Mouse (Mus musculus): ENCODE data around the gene Abi1. TPM values are rescaled to one million over a fixed set of nuclear protein-coding genes. Genes with fewer than 3 reads are reported as not detected.
"Not testable (repeated sequence)": the region's sequence is repeated elsewhere in the genome, so short reads cannot be mapped to it uniquely, and the experiment has no call there.

Abi1 gene
- polyA plus RNA-seq (2012; rRNA removed): 92.9 and 93.3 TPM in 2 replicates

DNA sequence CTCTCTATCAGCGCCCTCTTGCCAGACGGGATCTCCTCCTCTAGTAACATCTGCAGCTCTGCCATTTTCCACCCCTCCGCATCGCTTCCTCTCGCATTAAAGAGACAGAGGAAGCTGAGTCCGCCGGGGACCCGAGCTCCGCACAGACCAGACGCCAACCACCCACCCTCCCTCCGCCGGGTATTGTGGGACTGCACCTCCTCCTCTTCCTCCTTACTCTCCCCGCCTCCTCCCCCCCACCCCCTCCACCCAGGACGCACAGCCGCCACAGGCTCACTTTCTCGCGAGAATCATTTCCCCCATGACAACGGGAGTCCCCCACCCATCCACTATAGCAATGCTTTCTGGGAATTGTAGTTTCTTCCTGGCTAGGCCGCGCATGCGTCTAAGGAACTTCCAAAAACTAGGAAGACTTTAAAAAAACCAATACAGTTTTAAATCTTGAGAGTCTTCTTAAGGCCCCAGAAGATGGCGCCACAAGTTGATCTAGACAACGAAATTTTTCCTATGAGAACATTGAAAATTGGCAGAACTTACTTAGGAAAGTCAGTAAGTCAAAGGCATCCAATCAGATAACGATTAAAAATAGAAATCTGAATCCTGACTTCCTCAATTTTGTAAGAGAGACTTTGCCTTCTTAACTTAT, at the start of gene Abi1:
Gene Abi1 (minus strand): TSS at position 241 of the 646 bp plus-strand sequence.
- peak; percentile 86 for DNase-seq (ENCODE audit: low read depth)

DNA sequence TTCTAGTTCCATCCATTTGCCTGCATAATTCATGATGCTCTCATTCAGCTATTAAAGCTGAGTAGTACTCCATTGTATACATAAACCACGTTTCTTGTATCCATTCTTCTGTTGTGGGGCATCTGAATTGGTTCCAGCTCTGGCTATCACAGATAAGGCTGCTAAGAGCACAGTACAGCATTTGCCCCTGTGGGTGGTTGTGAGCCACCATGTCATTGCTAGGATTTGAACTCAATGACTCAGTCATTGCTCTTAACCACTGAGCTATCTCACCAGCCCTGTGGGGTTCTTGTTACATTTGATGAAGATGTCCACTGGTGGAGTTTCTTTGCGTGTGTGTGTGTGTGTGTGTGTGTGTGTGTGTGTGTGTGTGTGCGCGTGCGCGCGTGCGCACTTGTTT, 44.5 kb upstream of the Abi1 start:
- DNase-seq (ENCODE audit: low read depth): no peak

DNA sequence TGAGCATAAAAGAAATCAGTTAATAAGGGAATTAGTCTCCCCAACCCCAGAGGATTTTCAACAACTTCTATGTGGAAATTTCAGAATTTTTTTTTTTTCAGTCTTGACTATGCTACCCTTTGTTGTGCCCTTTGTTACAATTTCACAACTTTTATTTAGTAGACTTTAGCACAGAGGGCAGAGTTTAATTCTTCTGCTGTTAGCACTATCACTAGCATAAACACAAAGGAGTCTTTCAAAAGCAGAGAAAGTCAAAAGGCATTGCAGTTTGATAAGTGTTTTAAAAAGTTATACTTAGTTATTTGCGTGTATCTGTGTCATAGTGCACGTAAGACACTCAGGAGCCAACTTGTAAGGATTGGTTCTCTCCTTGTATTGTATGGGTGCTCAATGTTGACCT, 38.5 kb upstream of the Abi1 start:
- DNase-seq (ENCODE audit: low read depth): peak; percentile 23

DNA sequence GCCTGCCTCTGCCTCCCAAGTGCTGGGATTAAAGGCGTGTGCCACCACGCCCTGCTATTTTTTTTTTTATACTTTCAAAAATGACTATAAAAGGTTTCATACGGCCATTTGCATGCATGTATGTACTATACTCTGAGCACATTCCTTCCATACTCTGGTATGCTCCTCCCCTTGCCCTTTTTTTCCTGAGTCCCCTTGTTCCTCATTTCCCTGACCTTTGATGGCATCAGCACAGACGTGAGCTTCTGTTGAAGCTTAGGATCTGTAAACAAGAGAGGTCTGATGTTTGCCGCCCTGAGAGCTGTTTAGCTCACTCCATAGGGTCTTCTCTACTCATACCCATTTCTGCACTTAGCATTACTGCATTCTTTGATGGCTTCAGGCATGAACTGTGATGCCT, 37.7 kb upstream of the Abi1 start:
- no peak for DNase-seq (ENCODE audit: low read depth)

DNA sequence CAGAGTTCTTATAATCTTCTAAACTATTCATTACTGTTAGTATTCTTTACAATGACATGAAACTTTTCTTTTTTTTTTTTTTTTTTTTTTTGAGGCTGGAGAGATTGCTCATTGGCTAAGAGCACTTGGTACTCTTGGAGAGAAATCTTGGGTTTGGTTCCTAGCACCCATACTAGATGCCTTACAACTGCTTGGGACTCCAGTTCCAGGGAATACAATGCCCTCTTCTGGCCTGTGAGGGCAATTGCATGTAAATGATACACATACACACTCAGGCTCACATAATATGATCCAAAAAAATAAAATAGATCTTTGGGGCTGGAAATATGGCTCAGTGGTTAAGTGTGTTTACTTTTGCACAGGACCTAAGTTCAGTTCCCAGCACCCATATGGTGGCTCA, 36.7 kb upstream of the Abi1 start:
- DNase-seq (ENCODE audit: low read depth): no peak

DNA sequence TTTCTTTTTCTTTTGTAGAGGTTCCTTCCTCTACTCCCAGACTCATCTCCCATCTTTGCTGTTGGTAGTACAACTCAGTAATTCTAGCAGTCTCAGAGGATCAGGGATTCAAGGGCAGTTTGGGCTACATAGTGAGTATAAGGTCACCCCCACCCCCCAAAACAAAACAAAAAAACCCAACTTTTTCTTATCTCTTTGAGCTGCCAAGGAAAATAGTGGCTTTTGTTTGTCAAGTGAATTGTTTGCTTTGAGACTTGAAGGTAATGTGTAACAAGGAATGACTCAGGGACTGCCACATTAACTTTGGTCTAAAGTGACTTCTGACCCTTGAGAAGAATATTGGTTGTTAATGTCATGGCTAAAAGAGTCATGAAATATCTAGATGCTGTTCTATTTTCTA, 35.8 kb upstream of the Abi1 start:
- no peak for DNase-seq (ENCODE audit: low read depth)

DNA sequence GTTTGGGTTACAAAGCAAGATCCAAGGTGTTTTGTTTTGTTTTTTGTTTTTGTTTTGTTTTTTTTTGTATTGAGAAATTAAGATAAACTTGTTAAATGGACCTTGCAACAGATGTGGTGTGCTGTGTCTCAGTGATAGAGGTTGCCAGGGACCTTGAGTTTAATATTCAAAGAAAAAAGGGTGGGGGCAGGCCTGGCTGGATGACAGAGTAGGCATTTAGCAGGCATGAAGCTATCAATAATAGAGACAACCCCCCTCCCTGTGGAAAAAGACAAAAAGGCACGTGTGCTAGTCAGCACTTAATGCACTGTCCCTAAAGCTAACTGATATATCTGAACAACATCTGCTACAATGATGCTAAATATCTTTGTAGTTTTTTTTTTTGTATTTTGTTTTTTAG, 31.4 kb upstream of the Abi1 start:
- no peak for DNase-seq (ENCODE audit: low read depth)

DNA sequence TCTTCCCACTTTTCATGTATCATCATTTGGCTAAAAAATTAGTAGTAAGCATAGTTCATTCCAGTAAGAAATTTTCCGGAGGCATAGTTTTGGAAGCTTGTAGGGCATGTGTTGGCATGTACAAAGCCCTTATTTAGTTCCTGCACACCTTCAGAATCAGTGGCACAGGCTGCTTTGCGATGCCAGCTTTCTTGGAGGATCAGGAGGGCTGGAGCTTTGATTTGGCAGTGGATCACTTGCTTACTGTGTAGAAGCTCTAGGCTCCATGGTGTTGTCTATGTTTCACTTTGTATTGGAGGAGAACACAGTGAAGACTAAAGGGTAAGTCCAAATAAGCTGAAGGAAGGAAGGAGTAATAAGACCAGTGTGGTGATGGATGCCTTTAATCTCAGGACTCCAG, 30.4 kb upstream of the Abi1 start:
- DNase-seq (ENCODE audit: low read depth): peak; percentile 40

DNA sequence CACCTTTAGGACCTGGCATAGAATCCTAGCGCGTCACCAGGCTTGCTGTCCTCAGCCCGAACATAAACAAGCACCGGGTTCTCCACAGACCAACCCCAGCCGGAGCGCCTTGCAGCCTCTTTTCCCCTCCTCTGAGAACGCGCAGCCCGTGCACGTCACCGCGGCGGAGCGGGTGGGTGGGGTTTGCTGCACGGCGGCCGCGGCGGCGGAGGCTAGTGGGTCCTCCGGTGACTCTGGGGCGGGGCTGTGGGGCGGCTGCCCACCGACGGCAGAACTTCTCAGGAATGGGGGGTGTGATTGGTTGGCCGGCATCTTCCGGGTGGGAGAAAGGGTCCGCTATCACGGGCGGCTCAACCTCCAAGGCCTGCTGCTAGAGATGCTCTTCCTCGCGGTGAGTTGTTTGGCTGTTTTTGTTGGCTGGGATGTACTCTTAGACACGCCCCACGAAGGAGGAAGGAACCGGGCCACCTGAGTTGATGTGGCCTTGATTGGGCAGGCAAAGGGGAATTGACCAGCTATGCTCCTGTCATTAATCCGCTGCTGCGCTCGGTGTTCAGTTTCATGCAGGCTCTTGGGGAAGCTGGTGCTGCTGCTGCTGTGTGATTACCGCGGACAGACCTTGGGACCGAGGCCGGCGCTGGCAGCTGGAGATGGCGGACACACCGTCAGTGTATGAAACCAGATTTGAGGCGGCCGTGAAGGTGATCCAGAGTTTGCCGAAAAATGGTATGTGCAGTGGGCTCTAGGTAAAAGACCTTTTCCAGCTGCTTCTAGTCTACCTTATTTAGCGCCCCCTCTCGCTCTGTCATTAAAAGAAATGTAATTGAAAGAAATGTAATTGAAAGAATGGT, 29.1 kb upstream of the Abi1 start:
- peak; percentile 61 for DNase-seq (ENCODE audit: low read depth)

DNA sequence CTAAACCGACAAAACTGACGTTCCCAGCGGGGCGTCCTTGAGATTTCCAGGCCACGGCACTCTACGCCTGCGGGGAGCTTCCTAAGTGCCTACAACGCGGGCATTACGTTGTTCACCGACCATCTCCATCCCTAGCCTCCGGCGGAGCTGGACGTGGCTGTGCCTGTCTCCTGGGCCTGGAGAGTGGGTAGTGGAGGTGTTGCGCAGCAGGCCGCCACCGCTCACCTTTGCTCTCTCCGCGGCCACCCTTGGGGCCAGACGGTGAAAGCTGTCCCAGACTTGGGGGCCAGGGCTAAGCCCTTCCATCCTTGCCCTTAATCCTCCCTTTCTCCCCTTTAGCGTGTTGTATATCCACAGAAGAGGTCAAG, 28.3 kb upstream of the Abi1 start:
- DNase-seq (ENCODE audit: low read depth): peak; percentile 27

DNA sequence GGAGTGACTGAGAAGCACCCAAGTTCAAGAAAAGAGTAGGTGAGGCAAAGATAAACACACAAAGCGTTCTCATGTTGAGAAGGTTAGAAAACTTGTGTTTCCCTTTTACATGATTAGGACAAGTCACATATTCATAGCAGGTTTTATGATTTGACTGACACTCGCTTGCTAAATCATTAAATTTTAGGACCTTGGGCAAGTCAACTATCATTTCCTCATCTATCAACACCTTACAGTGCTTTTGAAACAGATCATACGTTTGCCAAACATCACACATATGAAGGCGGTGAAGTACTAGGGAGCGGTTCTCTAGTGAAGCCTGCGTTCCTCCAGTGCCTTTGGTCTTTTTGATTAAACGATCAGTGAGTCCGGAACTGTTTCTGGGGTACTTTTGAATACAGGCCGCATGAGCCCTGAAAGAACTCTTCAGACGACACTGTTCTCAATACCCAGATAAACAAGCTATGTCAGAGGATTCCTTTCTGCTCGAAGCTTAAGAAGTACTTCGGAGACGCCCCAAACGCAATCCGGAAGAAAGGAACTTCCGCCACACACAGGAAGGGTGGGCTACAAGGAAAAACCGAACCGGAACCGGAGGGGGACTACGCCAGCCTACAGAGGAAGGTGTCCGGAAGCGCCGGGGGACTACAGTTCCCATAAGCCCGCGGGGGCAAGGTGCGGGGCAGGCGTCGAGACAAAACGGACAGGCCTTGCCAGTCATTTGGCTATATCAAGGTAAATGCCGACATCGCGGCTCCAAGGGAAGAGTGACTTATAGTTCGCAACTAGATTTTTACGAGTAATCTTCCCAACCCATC, 27.7 kb upstream of the Abi1 start, which contains the start of gene Acbd5:
Gene Acbd5 (plus strand): TSS at position 616 of the 818 bp plus-strand sequence.
- DNase-seq (ENCODE audit: low read depth): peak; percentile 83

DNA sequence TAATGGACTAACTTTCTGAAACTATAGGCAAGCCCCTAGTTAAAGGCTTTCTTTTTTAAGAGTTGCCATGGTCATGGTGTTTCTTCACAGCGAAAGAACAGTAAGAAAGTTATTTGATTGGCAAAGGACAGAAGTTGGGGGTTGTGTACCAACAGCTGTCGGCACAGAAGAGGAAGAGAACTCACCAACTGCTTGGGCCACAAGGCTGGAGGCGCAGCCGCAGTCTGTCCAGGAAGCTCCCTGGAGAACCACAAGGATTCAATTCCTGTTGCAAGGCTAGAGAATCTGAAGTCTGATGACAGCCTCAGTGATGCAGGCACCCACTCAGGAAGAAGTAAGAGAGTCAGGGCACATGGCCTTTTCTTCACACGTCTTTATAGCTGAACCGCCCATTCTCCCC, 12.5 kb upstream of the Abi1 start:
- DNase-seq (ENCODE audit: low read depth): no peak

DNA sequence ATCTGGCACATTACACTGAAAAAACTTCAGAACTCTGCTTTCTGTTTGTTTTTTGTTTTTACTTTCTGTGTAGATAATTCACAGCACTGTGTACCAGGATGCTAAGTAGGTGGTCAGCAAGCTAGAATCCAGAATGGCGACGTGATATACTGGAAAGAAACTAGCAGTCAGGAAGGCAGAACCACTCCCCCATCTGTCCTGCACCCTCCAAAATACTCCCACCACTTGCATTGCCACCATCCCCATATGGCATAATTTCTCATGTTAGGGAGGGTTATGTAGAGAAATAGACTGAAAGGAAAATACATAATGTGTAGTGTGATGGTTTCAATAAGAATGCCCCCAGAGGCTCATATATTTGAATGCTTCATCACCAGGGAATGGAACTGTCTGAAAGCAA, 11.8 kb upstream of the Abi1 start:
- no peak for DNase-seq (ENCODE audit: low read depth)

DNA sequence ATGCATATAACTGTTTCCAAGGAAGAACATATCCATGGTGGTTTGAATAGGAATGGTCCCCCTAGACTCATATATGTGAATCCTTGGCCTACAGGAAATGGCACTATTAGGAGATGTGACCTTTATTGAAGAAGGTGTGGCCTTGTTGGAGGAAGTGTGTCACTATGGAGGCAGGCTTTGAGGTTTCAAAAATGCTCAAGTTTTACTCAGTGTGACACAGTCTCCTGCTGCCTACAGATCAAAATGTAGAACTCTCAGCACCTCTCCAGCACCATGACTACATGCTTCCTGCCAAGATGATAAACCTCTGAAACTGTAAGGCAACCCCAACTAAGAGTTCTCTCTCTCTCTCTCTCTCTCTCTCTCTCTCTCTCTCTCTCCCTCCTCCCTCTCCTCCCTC, 8.0 kb upstream of the Abi1 start:
- DNase-seq (ENCODE audit: low read depth): no peak

DNA sequence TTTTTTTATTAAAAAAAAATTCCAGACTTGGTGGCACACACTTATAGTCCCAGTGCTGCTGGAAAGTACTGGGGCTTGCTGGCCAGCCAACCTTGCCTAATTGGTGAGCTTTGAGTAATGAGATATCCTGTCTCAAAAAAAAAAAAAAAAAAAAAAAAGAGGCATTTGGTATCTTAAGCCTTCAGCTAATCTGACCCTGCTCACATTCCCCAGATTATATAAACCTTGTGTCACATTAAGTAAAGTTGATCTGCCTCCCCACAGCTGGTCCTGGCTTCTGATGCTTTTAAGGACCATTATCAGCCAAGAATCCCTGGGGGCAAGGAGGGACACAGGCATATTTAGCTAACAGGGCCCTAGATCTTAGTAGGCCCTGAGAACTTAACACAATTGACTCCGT, 5.7 kb upstream of the Abi1 start:
- DNase-seq (ENCODE audit: low read depth): no peak

DNA sequence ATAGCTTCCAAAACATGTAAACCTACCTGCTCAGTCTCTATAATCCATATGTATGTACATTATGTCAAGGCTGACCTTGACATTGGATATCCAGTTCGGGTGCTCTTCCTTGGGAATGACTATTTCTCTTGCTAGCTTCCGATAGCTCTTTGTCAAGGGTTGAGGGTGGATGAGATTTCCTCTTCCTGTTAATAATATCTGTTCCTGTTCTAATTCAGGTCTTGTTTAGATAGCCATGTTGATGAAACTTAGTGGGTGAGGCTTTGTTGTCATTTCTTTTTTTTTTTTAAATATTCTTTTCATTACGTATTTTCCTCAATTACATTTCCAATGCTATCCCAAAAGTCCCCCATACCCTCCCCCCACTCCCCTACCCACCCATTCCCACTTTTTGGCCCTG, 2.1 kb upstream of the Abi1 start:
- DNase-seq (ENCODE audit: low read depth): no peak

DNA sequence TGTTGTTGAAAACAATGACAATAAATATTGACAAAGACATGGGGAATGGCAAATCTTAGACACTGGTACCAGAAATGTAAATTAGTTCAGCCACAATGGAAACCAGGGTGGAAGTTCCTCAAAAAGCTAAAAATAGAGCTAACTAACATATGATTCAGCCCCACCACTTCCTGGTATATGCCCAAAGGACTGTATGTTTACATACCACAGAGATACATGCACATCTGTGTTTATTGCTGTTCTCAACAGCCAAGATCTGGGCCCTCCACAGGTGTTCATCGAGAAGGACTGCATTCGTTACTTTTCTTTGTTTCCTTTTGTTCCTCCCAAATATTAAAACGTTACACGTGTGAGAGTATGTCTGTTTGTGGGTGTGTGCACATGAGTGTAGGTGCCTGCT, 1.4 kb upstream of the Abi1 start:
- DNase-seq (ENCODE audit: low read depth): no peak

DNA sequence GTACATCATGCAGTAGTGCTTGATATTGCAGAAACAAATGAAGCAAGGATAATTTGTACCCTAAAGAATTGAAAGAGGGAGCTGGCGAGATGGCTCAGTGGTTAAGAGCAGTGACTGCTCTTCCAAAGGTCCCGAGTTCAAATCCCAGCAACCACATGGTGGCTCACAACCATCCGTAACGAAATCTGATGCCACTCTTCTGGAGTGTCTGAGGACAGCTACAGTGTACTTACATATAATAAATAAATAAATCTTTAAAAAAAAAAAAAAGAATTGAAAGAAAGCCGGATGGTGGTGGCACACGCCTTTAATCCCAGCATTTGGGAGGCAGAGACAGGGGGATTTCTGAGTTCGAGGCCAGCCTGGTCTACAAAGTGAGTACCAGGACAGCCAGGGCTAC, 649 bp upstream of the Abi1 start:
- DNase-seq (ENCODE audit: low read depth): not testable (repeated sequence)

DNA sequence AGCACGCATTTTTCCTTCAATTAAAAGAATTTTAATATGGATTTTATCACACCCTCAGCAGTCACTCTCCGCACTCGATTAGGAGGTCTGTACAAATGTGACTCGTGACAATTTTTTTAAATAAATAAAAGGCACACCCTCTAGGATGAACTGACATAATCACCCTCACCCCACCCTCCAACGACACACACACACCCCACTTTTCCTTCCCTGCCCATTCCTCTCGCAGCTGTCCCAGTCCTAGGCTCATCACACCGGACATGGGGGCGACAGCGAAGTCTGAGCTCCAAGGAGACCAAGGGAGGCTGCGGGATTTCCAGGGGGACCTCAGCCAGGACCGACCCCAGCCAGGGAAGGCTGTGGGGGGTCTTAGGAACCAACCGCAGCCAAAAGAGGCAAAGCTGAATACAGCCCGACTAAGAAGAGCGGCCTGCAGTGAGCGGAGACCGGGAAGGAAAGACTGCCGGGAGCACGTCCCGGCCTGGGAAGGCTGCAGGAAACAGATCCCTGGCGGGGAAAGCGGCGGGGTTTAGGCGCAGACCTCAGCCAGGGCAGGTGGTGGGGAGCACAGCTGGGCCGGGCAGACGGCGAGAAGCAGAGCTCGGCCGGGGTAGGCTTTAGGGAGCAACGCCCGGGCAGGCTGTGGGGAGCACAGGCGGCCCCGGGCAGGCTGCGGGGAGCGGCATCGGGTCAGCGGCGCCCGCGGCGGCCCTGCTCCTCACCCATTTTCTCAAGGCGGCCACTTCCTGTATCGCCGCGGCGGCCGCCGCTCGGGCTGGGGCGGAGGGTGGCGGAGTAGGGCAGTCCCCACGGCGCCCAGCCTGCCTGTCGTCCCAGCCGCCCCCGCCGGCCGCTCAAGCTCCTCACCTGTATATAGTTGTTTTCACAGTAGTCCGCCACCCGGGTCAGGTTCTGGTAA, 700 bp downstream of the Abi1 start:
- no peak for DNase-seq (ENCODE audit: low read depth)

DNA sequence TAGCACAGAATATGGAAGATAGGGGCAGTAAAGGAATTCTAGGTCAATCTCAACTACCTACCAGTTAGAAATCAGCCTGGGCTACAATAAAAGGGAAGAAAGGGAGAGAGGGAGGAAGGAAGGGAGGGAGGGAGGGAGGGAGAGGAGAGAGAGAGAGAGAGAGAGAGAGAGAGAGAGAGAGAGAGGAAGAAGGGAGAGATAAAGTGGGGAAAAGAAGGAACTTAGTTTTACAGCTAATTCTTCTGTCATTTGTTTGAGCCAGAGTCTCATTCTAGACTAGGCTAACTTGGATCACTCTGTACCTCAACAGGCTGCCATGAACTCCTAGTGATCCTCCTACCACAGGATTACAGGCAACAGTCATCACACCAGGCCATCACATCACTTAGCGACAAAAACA, 4.6 kb downstream of the Abi1 start:
- DNase-seq (ENCODE audit: low read depth): no peak

DNA sequence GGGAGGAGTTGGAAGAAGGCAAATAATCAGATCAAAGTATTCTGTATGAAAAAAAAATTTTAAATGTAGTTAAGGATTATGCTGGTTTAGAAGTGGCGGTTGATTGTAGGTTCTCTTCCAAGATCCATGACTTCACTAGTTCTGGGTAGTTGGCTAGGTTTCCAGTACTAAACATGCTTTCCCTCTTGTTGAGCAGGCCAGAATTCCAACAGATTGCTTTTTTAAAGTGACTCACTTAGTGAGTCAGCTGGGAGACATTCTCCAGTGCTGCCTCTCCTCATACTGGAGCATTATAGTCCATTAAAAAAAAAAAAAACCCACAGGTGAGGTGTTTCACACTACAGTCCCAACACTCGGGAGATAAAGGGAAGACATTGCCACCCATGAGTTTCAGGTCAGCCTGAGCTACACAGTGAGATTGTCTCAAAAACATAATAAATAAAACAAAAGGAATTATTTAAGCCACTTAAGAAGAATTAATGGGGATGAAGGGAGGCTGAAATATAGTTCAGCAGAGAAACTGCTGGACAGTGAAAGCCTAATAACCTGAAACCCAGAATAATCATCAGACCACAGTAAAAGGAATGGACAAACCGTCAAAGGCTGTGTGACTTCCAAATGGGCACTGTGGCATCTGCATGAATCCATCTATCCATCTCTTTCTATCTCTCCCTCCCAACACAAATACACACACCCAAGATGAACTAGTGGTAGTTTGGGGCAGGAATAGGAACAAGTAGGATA, 5.2 kb downstream of the Abi1 start:
- no peak for DNase-seq (ENCODE audit: low read depth)

Measured in gonadal fat pad, adult 2 months (tissue).